Mouse (Mus musculus) lung, postnatal 36 days (tissue): ENCODE data around the gene Krtap13.
"Not testable (repeated sequence)": the region's sequence is repeated elsewhere in the genome, so short reads cannot be mapped to it uniquely, and the experiment has no call there.

ENCODE experiments used
- DNase-seq: peaks from one replicate; pipeline ENCODE4 v3.0.0; 2022; ENCODE audit warnings: mixed read lengths

Gene Krtap13

DNA sequence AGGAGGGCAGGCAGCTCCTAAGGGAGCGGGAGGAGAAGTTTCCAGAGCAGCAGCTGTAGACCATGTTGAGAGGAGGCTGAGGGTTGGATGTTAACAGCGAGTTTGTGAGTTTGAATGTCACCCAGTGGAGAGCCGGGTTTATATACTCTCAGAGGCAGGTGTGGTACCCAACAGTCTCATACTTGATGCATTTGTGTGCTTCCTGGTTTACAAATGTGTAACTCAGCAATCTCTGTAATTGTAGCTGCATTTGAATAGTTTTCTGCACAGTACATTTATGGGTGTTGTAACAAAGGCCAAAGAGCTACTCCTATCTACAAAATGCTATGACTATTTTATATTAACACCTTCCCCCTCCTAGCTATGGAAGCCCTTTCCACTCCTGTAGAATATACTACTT is at the start of gene Krtap13:
Gene Krtap13 (minus strand): TSS at position 101 of the 400 bp plus-strand sequence.
- DNase-seq, result not testable (repeated sequence)

DNA sequence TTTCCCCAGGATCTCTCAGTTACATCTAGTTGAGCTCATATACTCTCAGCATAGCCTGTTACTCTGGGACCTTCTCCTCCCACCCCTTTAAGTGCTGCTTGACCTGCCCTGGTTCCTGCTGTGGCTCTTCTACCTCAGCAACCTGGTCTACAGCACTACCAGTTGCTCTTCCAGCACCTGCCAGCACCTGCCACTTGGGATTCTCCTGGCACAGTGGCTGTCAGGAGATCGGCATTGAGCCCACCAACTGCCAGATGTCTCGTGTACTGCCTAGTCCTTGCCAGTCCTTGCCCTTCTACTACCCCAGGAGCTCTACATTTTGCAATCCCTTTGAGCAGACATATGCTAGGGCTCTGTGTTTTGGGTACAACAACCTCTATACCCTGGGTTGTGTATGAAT is 35.4 kb upstream of the Krtap13 start:
- no peak for DNase-seq

DNA sequence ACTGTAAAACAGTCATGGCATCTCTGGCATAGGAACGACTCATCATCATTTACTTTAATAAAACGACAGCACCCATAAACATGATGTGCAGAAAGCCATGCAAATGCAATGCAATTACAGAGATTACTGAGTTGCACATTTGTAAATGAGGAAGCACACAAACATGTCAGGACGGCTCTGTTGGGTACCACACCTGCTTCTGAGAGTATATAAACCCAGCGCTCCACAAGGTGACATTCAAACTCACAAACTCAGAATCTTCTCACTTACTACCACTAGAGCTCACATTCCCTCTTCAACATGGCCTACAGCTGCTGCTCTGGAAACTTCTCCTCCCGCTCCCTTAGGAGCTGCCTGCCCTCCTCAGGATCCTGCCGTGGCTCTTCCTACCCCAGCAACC is 26.2 kb upstream of the Krtap13 start, which contains the start of gene Gm5965:
Gene Gm5965 (plus strand): TSS at position 301 of the 400 bp plus-strand sequence.
- no peak for DNase-seq

DNA sequence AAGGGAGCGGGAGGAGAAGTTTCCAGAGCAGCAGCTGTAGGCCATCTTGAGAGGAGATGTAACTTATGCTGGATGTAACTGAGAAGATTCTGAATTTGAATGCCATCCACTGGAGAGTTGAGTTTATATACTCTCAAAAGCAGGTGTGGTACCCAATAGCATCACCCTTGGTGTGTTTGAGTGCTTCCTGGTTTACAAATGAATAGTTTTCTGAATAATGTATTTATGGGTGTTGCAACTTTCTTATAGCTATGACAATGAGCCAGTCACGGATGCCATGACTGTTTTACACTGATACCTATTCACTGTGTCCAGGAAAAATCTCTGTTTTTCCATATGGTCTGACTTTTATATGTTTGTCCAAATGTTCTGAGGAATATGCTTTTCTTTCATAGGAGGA is 22.7 kb upstream of the Krtap13 start, which contains the start of gene 2310057N15Rik:
Gene 2310057N15Rik (minus strand): TSS at position 101 of the 400 bp plus-strand sequence.
- no peak for DNase-seq

DNA sequence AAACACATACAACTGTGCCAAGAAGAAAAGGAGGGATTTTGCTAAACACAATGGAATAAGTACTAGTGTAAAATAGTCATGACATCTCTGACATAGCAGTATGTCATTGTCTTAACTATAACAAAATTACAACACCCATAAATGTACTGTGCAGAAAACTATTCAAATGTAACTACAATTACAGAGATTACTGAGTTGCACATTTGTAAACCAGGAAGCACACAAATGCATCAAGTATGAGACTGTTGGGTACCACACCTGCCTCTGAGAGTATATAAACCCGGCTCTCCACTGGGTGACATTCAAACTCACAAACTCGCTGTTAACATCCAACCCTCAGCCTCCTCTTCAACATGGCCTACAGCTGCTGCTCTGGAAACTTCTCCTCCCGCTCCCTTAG is 7.1 kb upstream of the Krtap13 start, which contains the start of gene 2310034C09Rik:
Gene 2310034C09Rik (plus strand): TSS at position 301 of the 400 bp plus-strand sequence.
- DNase-seq, result not testable (repeated sequence)

DNA sequence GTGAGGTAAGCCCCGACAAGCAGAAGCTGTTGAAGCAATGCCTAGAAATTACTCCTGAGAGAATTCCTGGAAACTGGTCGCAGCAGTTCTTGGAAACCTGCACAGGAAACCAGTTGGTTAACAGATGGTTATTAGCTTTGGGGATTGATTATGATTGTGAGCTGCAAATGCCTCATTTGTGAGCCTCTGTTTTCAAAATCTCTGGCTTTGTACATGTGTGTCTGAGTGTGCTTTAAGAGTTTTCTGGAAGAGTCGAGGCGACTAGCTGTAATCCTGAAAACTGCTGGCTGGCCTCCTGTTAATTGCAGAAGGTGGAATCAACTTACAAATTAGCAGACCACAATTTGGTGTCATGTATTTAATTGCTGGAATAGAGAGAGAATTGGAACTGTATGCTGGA is 3.5 kb downstream of the Krtap13 start:
- no peak for DNase-seq

DNA sequence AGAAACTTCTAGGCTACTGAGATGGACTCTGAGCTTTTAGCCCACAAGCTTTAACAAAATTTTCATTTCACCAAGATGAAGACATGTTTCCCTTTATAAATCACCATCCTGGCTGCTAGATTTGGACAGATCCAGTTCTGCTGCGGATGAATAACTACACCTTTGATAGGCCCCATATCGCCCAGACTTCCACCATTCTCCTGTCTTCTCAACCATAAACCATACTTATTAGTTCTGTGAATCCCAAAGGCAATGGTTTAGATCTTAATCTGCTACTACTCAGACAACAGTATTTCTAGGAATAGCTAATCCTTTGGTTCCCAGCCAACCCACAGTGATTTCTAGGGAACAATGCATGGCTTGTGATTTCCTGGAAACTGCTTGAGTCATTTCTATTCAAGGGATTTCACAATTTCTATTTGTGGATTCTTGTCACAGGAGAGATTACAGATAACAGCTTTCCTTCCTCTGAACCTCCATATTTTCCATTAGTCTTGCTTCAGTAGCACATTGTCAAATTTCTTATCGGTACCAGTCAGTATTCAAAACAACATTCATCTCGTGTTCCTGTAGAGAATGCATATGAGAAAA is 6.6 kb downstream of the Krtap13 start:
- peak; percentile 64 for DNase-seq

DNA sequence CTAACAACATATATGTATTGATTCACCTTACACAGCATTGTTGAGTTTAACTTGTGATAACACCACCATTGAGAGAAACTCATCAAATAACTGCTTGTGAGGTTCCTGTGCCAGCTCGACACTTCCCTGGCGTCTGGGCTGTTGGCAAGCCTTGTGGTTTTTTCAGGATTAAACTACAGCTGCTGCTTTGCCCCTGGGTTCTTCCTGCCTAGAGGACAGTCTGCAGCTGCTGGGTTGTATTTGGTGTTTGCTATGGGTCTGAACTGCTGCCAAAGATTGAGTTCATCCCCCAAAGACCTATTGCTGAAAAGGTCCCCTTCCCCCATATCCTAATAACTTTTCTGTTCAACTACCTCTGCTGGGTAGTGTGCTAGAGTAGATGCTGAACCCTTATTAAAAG is 16.0 kb downstream of the Krtap13 start:
- no peak for DNase-seq

DNA sequence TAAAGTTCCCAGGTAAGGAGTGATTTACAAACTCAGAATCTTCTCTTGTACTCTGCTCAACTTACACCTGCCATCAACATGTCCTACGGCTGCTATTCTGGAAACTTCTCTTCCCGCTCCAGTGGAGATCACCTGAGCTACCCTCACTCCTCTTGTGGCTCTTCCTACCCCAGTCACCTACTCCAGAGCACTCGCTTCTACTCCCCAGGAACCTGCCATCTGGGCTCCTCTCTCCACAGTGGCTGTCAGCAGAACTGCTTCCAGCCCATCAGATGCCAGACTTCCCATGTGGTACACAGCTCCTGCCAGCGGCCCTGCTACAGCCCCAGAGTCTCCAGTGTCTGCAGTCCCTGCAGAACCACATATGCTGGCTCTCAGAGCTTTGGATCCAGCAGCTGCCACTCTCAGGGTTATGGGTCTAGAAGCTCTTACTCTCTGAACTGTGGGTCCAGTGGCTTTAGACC is 22.6 kb downstream of the Krtap13 start, which contains the start of gene Krtap13-1:
Gene Krtap13-1 (plus strand): TSS at position 51 of the 464 bp plus-strand sequence.
- no peak for DNase-seq

DNA sequence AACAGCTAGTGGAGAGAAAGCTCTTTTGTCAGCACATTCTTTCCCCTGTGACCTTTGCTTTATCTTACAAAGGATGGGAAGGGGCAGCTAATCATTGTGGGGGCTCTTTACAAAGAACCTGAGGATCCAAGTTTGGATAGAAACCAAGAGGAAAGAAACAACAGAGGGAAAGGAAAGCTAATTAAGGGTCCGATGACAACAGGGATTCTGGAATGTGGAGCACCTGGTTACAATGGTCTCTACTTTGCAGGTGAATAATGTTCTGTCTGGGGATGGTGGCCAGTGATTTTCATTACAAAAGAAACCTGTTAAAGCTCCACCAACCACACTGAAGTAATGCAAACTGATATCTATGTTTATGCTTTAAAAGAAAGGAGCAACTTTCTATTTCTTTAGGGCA is 31.4 kb downstream of the Krtap13 start:
- DNase-seq, result no peak

DNA sequence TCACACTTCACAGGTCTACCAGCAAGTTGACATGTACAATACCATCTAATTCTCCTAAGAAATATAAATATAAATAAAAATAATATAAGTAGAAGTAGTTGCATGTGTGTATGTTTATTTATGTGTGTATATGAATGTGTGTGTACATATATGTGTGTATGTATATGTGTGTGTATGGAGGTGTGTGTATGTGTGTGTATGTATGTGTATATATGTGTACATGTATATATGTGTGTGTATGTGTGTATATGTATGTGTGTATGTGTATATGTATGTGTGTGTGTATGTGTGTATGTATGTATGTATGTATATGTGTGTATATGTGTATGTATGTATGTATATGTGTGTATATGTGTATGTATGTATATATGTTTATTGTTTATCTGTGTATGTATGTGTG is 34.9 kb downstream of the Krtap13 start:
- no peak for DNase-seq

DNA sequence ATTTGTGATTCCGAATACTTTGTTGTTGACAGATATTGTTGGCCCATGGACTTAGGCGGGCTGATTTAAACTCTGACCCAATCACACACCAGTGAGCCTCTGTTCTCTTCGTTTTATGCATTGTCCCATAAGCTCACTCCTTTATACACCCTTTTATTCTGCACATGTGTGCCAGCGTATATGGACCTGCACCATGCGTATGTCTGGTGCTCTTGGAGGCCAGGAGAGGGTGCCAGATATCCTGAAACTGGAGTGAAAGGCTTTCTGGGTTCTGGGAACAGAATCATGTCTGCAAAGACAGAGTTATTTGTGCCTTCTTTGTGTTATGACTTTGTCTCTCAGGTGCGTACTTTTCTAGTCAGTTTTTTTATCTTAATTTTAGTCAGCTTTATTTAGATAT is 40.2 kb downstream of the Krtap13 start:
- DNase-seq, result no peak

DNA sequence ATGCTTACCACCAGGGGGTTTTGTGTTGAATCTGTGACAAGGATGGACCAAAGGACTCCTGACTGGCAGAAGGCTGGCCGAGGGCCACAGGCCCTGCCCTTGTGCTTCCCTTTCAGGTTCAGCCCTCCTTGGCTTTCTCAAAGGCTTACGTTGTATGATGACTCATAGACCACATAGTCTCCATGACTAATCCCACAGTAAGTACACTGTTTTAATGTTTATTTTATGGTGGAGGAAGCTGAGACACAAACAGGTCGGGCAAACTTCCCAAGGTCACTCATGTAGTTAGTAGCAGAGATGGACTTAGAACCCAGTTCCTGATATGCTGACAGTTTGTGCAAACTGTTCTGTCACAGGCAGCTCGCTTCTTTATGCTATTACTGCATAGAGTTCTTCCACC is 40.7 kb downstream of the Krtap13 start:
- peak; percentile 7 for DNase-seq

DNA sequence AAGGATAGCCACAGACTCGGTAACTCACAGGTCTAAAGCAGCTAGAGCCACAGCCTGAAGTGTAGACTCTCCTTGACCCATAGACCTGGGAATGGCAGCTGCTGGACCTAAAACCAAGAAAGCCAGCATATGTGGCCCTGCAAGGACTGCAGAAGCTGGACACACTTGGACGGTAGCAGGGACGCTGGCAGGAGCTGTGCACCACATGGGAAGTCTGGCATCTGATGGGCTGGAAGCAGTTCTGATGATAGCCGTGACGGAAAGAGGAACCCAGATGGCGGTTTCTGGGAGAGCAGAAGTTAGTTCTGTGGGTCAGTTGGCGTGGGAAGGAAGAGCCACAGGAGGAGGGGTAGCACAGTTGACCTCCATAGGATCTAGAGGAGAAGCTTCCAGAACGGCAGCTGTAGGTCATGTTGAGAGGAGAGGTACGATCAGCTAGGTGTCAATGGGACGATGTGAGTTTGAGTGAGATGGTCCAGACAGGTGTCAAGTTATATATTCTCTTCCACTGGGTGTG is 43.9 kb downstream of the Krtap13 start, which contains the start of gene 2310061N02Rik:
Gene 2310061N02Rik (minus strand): TSS at position 467 of the 517 bp plus-strand sequence.
- DNase-seq, result no peak

DNA sequence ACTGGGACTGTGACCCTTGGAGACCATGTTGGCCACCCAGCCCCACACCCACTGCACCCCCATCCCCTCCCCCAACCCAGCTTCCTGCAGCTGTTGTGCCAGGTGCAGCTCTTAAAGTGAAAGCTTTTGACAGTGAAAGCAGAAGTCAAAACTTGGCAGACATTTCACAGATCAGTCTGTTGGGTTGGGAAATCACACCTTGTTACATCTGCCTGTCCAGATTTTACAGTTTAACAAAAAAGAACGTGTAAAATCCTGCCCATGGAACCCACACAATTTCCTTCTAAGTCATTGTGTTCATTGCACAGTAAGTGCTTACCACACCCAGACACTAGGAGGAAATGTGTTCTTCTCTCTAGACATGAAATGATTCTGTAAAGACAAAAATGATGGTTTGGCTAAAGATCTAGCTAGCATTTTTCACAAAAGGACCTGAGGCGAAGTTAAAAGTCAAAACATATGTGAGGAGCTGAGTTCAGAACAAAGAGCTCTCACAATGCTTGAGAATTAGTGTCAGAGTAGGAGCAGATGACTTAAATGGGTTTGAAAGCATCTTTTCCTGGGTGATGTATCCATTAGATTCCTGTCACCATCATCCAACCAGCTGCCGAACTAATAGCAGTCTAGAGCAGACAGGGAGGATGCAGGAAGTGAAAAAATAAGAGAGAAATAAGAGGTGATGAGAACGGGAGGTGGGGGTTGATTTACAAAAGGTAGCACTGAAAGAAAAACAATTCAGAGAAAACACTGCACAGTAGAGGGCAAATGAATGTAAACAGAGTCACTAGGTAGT is 50.2 kb downstream of the Krtap13 start:
- peak; percentile 23 for DNase-seq
